Mouse (Mus musculus) spleen, adult 2 months (tissue): ENCODE results near the gene Olfr543. TPM values are rescaled to one million over a fixed set of nuclear protein-coding genes. Genes with fewer than 3 reads are reported as not detected.

Experiments
- DNase-seq, 2 experiments: peaks; one replicate each; pipeline versions ENCODE4 v3.0.0 to v3.0.0-alpha.2; 2012 to 2021; ENCODE audit warnings: low spot score in 2 of 2, low read depth in 1 of 2
- H3K27ac ChIP-seq: fragments of 200-500 bp; 2 replicates; pipeline ENCODE4 v1.5.1; 2012; ENCODE audit warnings: low read length, inconsistent platforms; ENCODE audit not compliant: insufficient read depth
- H3K27me3 ChIP-seq: fragments of 200-500 bp; 2 replicates; pipeline ENCODE4 v1.6.1; 2012; ENCODE audit warnings: mild to moderate bottlenecking, moderate library complexity, low read length, inconsistent platforms; ENCODE audit not compliant: control insufficient read depth, insufficient read depth
- H3K36me3 ChIP-seq: fragments of 200-500 bp; 2 replicates; pipeline ENCODE4 v1.6.1; 2012; ENCODE audit warnings: mild to moderate bottlenecking, low read length, inconsistent platforms; ENCODE audit not compliant: control insufficient read depth, insufficient read depth
- H3K4me1 ChIP-seq: fragments of 200-500 bp; 2 replicates; pipeline ENCODE4 v1.6.1; 2011; ENCODE audit warnings: inconsistent platforms; ENCODE audit not compliant: control insufficient read depth, insufficient read depth, insufficient read length
- H3K4me3 ChIP-seq: fragments of 200-500 bp; 2 replicates; pipeline ENCODE4 v1.5.1; 2011; ENCODE audit warnings: mild to moderate bottlenecking, inconsistent platforms; ENCODE audit not compliant: insufficient read depth, insufficient read length; ENCODE audit errors: extremely low read depth
- CTCF ChIP-seq: fragments of 200-500 bp; IDR thresholded peaks from 2 replicates; pipeline ENCODE4 v1.5.1; 2011; ENCODE audit warnings: mild to moderate bottlenecking, inconsistent platforms; ENCODE audit not compliant: insufficient read depth, insufficient read length, insufficient replicate concordance; ENCODE audit errors: extremely low read depth
- POLR2A ChIP-seq: fragments of 200-500 bp; IDR thresholded peaks from 2 replicates; pipeline ENCODE4 v1.6.1; 2011; ENCODE audit warnings: low read depth, low read length, inconsistent platforms
- WGBS: fragments of 180-500 bp; shearing (Covaris S2); methylation state at CpG from one replicate; pipeline ENCODE4 v1.1.7; 2018; 5-methylcytosine and 5-hydroxymethylcytosine counted together
- polyA plus RNA-seq: library from polyadenylated mRNA; depleted of rRNA; stranded (reverse); fragments of >200 nt; gene quantifications from 2 replicates; pipeline ENCODE4 v1.2.3, GENCODE M21; 2012; rRNA removed

Olfr543 gene
- polyA plus RNA-seq, 1 experiment, result not detected

DNA sequence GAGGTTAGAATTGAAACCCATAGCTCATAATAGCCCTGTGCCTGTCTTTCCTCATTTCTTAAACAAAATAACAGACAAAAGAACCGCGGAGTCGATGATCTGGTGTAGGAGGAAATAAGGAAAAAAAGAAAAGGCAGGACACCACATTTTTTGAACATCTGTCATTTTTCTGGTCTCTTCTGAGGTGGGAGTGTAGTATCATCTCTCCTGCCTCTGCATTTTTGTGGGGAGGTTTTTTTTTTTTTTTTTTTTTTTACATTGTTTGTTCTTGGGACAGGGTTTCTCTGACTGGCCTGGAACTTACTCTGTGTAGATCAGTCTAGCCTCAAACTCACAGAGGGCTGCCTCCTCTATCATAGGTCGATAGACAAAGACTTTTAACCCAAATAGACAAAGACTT is 39.0 kb downstream of the Olfr543 start:
- peaks cover 3% of the 10 kb centered on the region for H3K36me3 ChIP-seq
- peak overlapping the region; percentile 90 for H3K4me3 ChIP-seq
- H3K27me3 ChIP-seq, result no peaks in the 10 kb centered on the region
- no peak overlapping the region for H3K27ac ChIP-seq
- no peaks in the 10 kb centered on the region for H3K4me1 ChIP-seq
- DNase-seq, result no peak
- 4% methylated on average over 4 of the region's 4 CpGs for WGBS
- no peak for TF ChIP-seq CTCF
- no peak for TF ChIP-seq POLR2A

DNA sequence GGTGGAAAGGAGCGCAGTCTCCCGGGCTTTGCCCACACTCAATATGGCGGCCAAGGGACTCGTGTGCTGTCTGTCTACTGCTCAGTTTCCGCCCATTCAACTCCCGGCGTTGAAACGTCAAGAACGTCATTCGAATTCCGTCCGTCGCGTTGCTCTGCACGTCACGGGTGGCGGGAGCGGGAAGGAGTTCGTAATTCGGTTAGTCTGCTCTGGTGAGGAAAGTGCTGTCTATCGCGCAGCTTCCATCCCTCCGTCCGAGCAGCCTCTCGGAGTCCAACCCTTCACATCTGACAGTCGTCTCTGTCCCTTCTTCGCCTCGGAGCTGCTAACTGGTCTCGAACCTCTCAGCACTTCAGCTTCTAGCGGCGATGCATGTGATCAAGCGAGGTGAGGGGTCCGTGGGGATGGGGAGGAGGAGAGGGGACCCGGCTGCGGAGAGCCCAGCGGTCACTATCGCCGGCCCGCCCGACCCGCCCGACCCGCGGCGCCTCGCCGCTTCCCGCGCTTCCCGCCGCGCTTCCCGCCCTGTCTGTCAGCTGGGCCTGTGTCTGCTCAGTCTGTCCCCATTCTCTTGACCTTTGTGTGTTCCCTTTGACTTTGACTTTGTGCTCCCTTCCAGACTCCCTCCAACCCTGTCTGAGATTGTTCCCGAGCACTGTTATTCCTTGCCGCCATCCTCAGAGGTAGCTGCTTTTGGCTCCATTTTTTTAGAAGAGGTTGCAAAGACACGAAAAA is 39.7 kb downstream of the Olfr543 start, which contains the start of gene Rrm1:
Gene Rrm1 (plus strand): TSS at position 39 of the 735 bp plus-strand sequence.
- no peaks in the 10 kb centered on the region for H3K4me1 ChIP-seq
- peak within 1 kb of the TSS; percentile 47; the same call in 1 of the 2 replicates for H3K27ac ChIP-seq
- no peaks in the 10 kb centered on the region for H3K27me3 ChIP-seq
- under 1% methylated on average over 56 of the region's 56 CpGs for WGBS
- TF ChIP-seq POLR2A (peak; percentile 31), CTCF (no peak)
- peaks cover 3% of the 10 kb centered on the region for H3K36me3 ChIP-seq
- peak within 1 kb of the TSS; percentile 90 for H3K4me3 ChIP-seq
- DNase-seq, result peak; percentile 88 to 91

DNA sequence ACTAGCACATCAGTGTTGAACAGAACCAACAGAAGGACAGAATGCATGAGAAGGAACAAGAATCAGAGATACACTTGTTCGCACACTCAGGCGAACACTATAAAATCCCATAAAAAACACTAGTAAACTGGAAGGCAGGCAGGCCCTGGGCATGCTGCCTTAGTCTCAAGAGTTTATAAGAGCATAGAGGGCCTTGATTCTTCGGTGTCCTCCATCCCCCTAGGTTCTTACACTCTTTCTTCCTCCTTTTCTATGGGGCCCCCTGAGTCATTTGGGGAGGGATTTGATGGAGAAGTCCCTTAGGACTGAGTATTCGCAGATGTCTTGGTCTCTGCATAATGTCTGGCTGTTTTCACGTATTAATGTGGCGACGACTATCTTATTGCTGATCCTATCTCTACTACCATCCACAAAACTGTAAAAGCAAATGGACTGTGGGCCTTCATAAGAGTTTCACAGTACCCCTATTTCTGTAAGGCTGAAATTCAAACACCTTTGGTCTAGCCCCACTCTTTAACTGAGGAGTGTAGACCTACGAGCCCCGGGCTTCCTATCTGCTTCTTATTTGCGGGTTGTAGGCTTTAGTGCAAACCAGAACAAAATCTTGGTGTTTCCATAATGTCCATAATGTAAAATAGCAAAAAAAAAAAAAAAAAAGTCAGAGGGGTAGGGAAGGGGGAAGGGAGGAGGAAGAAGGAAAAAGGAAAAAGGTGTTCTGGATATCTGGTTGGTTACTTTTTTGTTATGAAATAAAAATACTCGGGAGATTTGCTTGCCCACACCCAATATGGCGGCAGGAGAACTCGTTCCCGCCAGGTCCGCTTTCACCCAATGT is 40.4 kb downstream of the Olfr543 start:
- H3K27me3 ChIP-seq, result no peaks in the 10 kb centered on the region
- WGBS, result 54% methylated on average over 15 of the region's 15 CpGs
- no peaks in the 10 kb centered on the region for H3K4me1 ChIP-seq
- peak overlapping the region; percentile 90; the same call in 1 of the 2 replicates for H3K4me3 ChIP-seq
- DNase-seq, result no peak
- no peak for TF ChIP-seq CTCF
- no peak for TF ChIP-seq POLR2A
- H3K36me3 ChIP-seq, result peaks cover 4% of the 10 kb centered on the region; the same call in 1 of the 2 replicates
- H3K27ac ChIP-seq, result no peak overlapping the region

DNA sequence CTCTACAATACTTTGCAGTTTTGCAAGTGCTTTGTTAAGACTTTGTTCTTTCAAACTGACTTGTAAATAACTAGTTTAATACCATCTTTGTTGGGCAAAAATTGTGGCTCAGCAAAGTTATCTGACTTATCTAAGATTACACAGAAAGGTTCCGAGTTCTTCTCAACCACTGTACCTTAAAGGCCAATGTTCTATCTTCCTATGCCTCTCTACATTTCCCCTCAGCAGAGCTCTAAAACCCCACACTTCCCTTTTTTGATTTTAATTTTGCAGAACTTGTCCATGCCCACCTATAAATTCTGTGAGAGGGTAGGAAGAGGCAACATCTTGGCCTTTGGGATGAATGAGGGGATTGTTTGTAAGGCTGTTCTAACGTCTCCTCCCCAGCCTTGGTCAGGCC is 47.1 kb downstream of the Olfr543 start:
- WGBS, result 52% methylated on average over 2 of the region's 2 CpGs
- no peak overlapping the region for H3K27ac ChIP-seq
- no peak overlapping the region for H3K4me3 ChIP-seq
- H3K27me3 ChIP-seq, result no peaks in the 10 kb centered on the region
- H3K4me1 ChIP-seq, result no peaks in the 10 kb centered on the region
- peaks cover 21% of the 10 kb centered on the region for H3K36me3 ChIP-seq
- TF ChIP-seq CTCF, result no peak
- DNase-seq, result no peak

Other genes with a start within 250 kb of the Olfr543 start
- gene Rhog, start 225.6 kb downstream of the Olfr543 start, polyA plus RNA-seq, result 165 and 178 TPM in 2 replicates
- 49.3 and 57.8 TPM in 2 replicates for gene Stim1, start 213.9 kb downstream of the Olfr543 start, polyA plus RNA-seq
- gene Rrm1, start 40.0 kb downstream of the Olfr543 start, polyA plus RNA-seq, result 10.5 and 11.9 TPM in 2 replicates
- gene Olfr544, start 6.6 kb upstream of the Olfr543 start, polyA plus RNA-seq, result not detected in 2 replicates
- not detected in 2 replicates for gene Olfr545, start 17.9 kb upstream of the Olfr543 start, polyA plus RNA-seq
- gene Olfr547, start 53.1 kb upstream of the Olfr543 start, polyA plus RNA-seq, result not detected in 2 replicates
- not detected in 2 replicates for gene Olfr548-ps1, start 59.2 kb upstream of the Olfr543 start, polyA plus RNA-seq
- gene Olfr549, start 68.2 kb upstream of the Olfr543 start, polyA plus RNA-seq, result not detected in 2 replicates
- 6.3 and 8.1 TPM in 2 replicates for gene Trim21, start 83.8 kb upstream of the Olfr543 start, polyA plus RNA-seq
- gene Olfr550, start 89.8 kb upstream of the Olfr543 start, polyA plus RNA-seq, result not detected in 2 replicates
- not detected in 2 replicates for gene Olfr551, start 110.2 kb upstream of the Olfr543 start, polyA plus RNA-seq
- gene Olfr552, start 116.1 kb upstream of the Olfr543 start, polyA plus RNA-seq, result 0.06 and 0.12 TPM in 2 replicates
- not detected in 2 replicates for gene Olfr553, start 136.5 kb upstream of the Olfr543 start, polyA plus RNA-seq
- not detected in 2 replicates for gene Olfr554, start 156.8 kb upstream of the Olfr543 start, polyA plus RNA-seq
- not detected in 2 replicates for gene Olfr555, start 177.1 kb upstream of the Olfr543 start, polyA plus RNA-seq
- gene Olfr556, start 183.2 kb upstream of the Olfr543 start, polyA plus RNA-seq, result not detected in 2 replicates
- 10.6 and 12.4 TPM in 2 replicates for gene Trim68, start 205.6 kb upstream of the Olfr543 start, polyA plus RNA-seq
- gene Olfr557, start 214.2 kb upstream of the Olfr543 start, polyA plus RNA-seq, result not detected in 2 replicates
- 0.07 and 0.19 TPM in 2 replicates for gene Olfr558, start 220.5 kb upstream of the Olfr543 start, polyA plus RNA-seq
- gene Olfr33, start 237.4 kb upstream of the Olfr543 start, polyA plus RNA-seq, result not detected in 2 replicates
- gene Olfr559, start 245.8 kb upstream of the Olfr543 start, polyA plus RNA-seq, result not detected in 2 replicates